Mouse (Mus musculus): ENCODE data around the gene Stra6l. TPM values are rescaled to one million over a fixed set of nuclear protein-coding genes. Genes with fewer than 3 reads are reported as not detected.

Stra6l gene
- polyA plus RNA-seq, 1 experiment from 2014 or later = 0.05 TPM

- no peaks in the 10 kb centered on the region for H3K9me3 ChIP-seq (ENCODE audit: control insufficient read depth, low read length)
- H3K4me1 ChIP-seq (replicated peaks; ENCODE audit: control insufficient read depth, insufficient read depth) = no peaks in the 10 kb centered on the region
- no peak for TF ChIP-seq EP300 (optimal IDR thresholded peaks at IDR 0.05)
- no peak for TF ChIP-seq CTCF (IDR thresholded peaks at IDR 0.05; ENCODE audit: low read depth)
- H3K27me3 ChIP-seq (ENCODE audit: control insufficient read depth, insufficient read depth, low read length) = no peaks in the 10 kb centered on the region
- H3K36me3 ChIP-seq (ENCODE audit: control insufficient read depth, insufficient read depth, low read length) = no peaks in the 10 kb centered on the region
- H3K27ac ChIP-seq (replicated peaks) = no peak within 1 kb of the TSS
- no peak within 1 kb of the TSS for H3K9ac ChIP-seq (ENCODE audit: low read length)
- H3K4me3 ChIP-seq (ENCODE audit: low read depth, low read length) = no peak within 1 kb of the TSS
- H3K4me2 ChIP-seq (replicated peaks; ENCODE audit: low read depth) = no peak within 1 kb of the TSS; the same call in 1 of the 2 replicates
- DNase-seq (ENCODE audit: low spot score) (peak; percentile 86), ATAC-seq (ENCODE audit: low FRiP score, low TSS enrichment) (peak; percentile 83; the same call in 1 of the 2 replicates)
- 19% methylated on average over 19 of the region's 19 CpGs for WGBS
These were observed 41.8 kb downstream of the Stra6l start, which contains the start of gene Ccdc180 for GRCm38 (mm10) chr4:45890066-45890761. Gene Ccdc180 (plus strand): TSS chr4:45890303.

- WGBS = 11% methylated on average over 16 of the region's 16 CpGs
- H3K4me2 ChIP-seq (replicated peaks; ENCODE audit: low read depth) = no peak overlapping the region
- TF ChIP-seq EP300 (optimal IDR thresholded peaks at IDR 0.05) (no peak), CTCF (IDR thresholded peaks at IDR 0.05; ENCODE audit: low read depth) (peak; percentile 41; the same call in 1 of the 2 replicates)
These were observed 48.1 kb downstream of the Stra6l start for GRCm38 (mm10) chr4:45896425-45897081.

GRCm38 (mm10) chr4:45898413-45898812 is 49.9 kb downstream of the Stra6l start:
- Histone ChIP-seq H3K36me3 (ENCODE audit: control insufficient read depth, insufficient read depth, low read length) (no peaks in the 10 kb centered on the region), H3K9me3 (ENCODE audit: control insufficient read depth, low read length) (no peaks in the 10 kb centered on the region), H3K27me3 (ENCODE audit: control insufficient read depth, insufficient read depth, low read length) (no peaks in the 10 kb centered on the region), H3K4me3 (ENCODE audit: low read depth, low read length) (no peak overlapping the region), H3K27ac (replicated peaks) (no peak overlapping the region), H3K4me1 (replicated peaks; ENCODE audit: control insufficient read depth, insufficient read depth) (no peaks in the 10 kb centered on the region; the same call in 1 of the 2 replicates), H3K4me2 (replicated peaks; ENCODE audit: low read depth) (no peak overlapping the region), H3K9ac (ENCODE audit: low read length) (no peak overlapping the region)
- 50% methylated on average over 5 of the region's 5 CpGs for WGBS
- TF ChIP-seq EP300 (optimal IDR thresholded peaks at IDR 0.05) (no peak), CTCF (IDR thresholded peaks at IDR 0.05; ENCODE audit: low read depth) (no peak)
- DNase-seq (ENCODE audit: low spot score) (no peak), ATAC-seq (ENCODE audit: low FRiP score, low TSS enrichment) (no peak)

More at GRCm38 (mm10) chr4:45896425-45897081, 48.1 kb downstream of the Stra6l start:
- H3K27ac ChIP-seq (replicated peaks) = no peak overlapping the region
- H3K4me1 ChIP-seq (replicated peaks; ENCODE audit: control insufficient read depth, insufficient read depth) = no peaks in the 10 kb centered on the region; the same call in 1 of the 2 replicates
- peak; percentile 54; the same call in 1 of the 2 replicates for ATAC-seq (ENCODE audit: low FRiP score, low TSS enrichment)
- peak; percentile 49 for DNase-seq (ENCODE audit: low spot score)
- no peak overlapping the region for H3K4me3 ChIP-seq (ENCODE audit: low read depth, low read length)
- H3K27me3 ChIP-seq (ENCODE audit: control insufficient read depth, insufficient read depth, low read length) = no peaks in the 10 kb centered on the region
- H3K36me3 ChIP-seq (ENCODE audit: control insufficient read depth, insufficient read depth, low read length) = no peaks in the 10 kb centered on the region
- no peaks in the 10 kb centered on the region for H3K9me3 ChIP-seq (ENCODE audit: control insufficient read depth, low read length)
- no peak overlapping the region for H3K9ac ChIP-seq (ENCODE audit: low read length)

GRCm38 (mm10) chr4:45909256-45909655 is 60.8 kb downstream of the Stra6l start:
- Histone ChIP-seq H3K4me1 (replicated peaks; ENCODE audit: control insufficient read depth, insufficient read depth) (no peaks in the 10 kb centered on the region), H3K4me3 (ENCODE audit: low read depth, low read length) (no peak overlapping the region), H3K27me3 (ENCODE audit: control insufficient read depth, insufficient read depth, low read length) (no peaks in the 10 kb centered on the region), H3K9me3 (ENCODE audit: control insufficient read depth, low read length) (no peaks in the 10 kb centered on the region), H3K4me2 (replicated peaks; ENCODE audit: low read depth) (no peak overlapping the region), H3K27ac (replicated peaks) (no peak overlapping the region), H3K36me3 (ENCODE audit: control insufficient read depth, insufficient read depth, low read length) (no peaks in the 10 kb centered on the region), H3K9ac (ENCODE audit: low read length) (no peak overlapping the region)
- 69% methylated on average over 13 of the region's 13 CpGs for WGBS
- no peak for DNase-seq (ENCODE audit: low spot score)
- no peak for ATAC-seq (ENCODE audit: low FRiP score, low TSS enrichment)
- TF ChIP-seq CTCF (IDR thresholded peaks at IDR 0.05; ENCODE audit: low read depth) = no peak
- TF ChIP-seq EP300 (optimal IDR thresholded peaks at IDR 0.05) = no peak

GRCm38 (mm10) chr4:45909924-45910323 is 61.5 kb downstream of the Stra6l start:
- WGBS = 72% methylated on average over 4 of the region's 4 CpGs
- no peaks in the 10 kb centered on the region for H3K9me3 ChIP-seq (ENCODE audit: control insufficient read depth, low read length)

GRCm38 (mm10) chr4:45911256-45911655 is 62.8 kb downstream of the Stra6l start:
- no peak overlapping the region for H3K4me3 ChIP-seq (ENCODE audit: low read depth, low read length)
- no peak for DNase-seq (ENCODE audit: low spot score)
- no peak overlapping the region for H3K9ac ChIP-seq (ENCODE audit: low read length)
- H3K36me3 ChIP-seq (ENCODE audit: control insufficient read depth, insufficient read depth, low read length) = no peaks in the 10 kb centered on the region
- no peak overlapping the region for H3K4me2 ChIP-seq (replicated peaks; ENCODE audit: low read depth)
- no peak for TF ChIP-seq EP300 (optimal IDR thresholded peaks at IDR 0.05)
- TF ChIP-seq CTCF (IDR thresholded peaks at IDR 0.05; ENCODE audit: low read depth) = no peak
- no peaks in the 10 kb centered on the region for H3K4me1 ChIP-seq (replicated peaks; ENCODE audit: control insufficient read depth, insufficient read depth)
- WGBS = 69% methylated on average over 5 of the region's 5 CpGs
- H3K9me3 ChIP-seq (ENCODE audit: control insufficient read depth, low read length) = no peaks in the 10 kb centered on the region
- no peak for ATAC-seq (ENCODE audit: low FRiP score, low TSS enrichment)
- no peak overlapping the region for H3K27ac ChIP-seq (replicated peaks)
- no peaks in the 10 kb centered on the region for H3K27me3 ChIP-seq (ENCODE audit: control insufficient read depth, insufficient read depth, low read length)

More at GRCm38 (mm10) chr4:45909924-45910323, 61.5 kb downstream of the Stra6l start:
- H3K36me3 ChIP-seq (ENCODE audit: control insufficient read depth, insufficient read depth, low read length) = no peaks in the 10 kb centered on the region
- no peaks in the 10 kb centered on the region for H3K27me3 ChIP-seq (ENCODE audit: control insufficient read depth, insufficient read depth, low read length)
- TF ChIP-seq EP300 (optimal IDR thresholded peaks at IDR 0.05) (no peak), CTCF (IDR thresholded peaks at IDR 0.05; ENCODE audit: low read depth) (0 out of 2 replicates have a peak, but pooled peaks have one; percentile 11)
- no peak overlapping the region for H3K4me3 ChIP-seq (ENCODE audit: low read depth, low read length)
- ATAC-seq (ENCODE audit: low FRiP score, low TSS enrichment) (no peak), DNase-seq (ENCODE audit: low spot score) (no peak)
- no peak overlapping the region for H3K4me2 ChIP-seq (replicated peaks; ENCODE audit: low read depth)
- no peak overlapping the region for H3K27ac ChIP-seq (replicated peaks)
- no peak overlapping the region for H3K9ac ChIP-seq (ENCODE audit: low read length)
- H3K4me1 ChIP-seq (replicated peaks; ENCODE audit: control insufficient read depth, insufficient read depth) = no peaks in the 10 kb centered on the region
